Mouse (Mus musculus) spleen, adult 2 months (tissue): ENCODE measurements around the gene Bpifb9b. TPM values are rescaled to one million over a fixed set of nuclear protein-coding genes. Genes with fewer than 3 reads are reported as not detected.
"Not testable (repeated sequence)": the region's sequence is repeated elsewhere in the genome, so short reads cannot be mapped to it uniquely, and the experiment has no call there.

Experiments
- DNase-seq, 2 experiments: peaks; one replicate each; pipeline versions ENCODE4 v3.0.0 to v3.0.0-alpha.2; 2012 to 2021; ENCODE audit warnings: low spot score in 2 of 2, low read depth in 1 of 2
- H3K27ac ChIP-seq: fragments of 200-500 bp; 2 replicates; pipeline ENCODE4 v1.5.1; 2012; ENCODE audit warnings: low read length, inconsistent platforms; ENCODE audit not compliant: insufficient read depth
- H3K27me3 ChIP-seq: fragments of 200-500 bp; 2 replicates; pipeline ENCODE4 v1.6.1; 2012; ENCODE audit warnings: mild to moderate bottlenecking, moderate library complexity, low read length, inconsistent platforms; ENCODE audit not compliant: control insufficient read depth, insufficient read depth
- H3K36me3 ChIP-seq: fragments of 200-500 bp; 2 replicates; pipeline ENCODE4 v1.6.1; 2012; ENCODE audit warnings: mild to moderate bottlenecking, low read length, inconsistent platforms; ENCODE audit not compliant: control insufficient read depth, insufficient read depth
- H3K4me1 ChIP-seq: fragments of 200-500 bp; 2 replicates; pipeline ENCODE4 v1.6.1; 2011; ENCODE audit warnings: inconsistent platforms; ENCODE audit not compliant: control insufficient read depth, insufficient read depth, insufficient read length
- H3K4me3 ChIP-seq: fragments of 200-500 bp; 2 replicates; pipeline ENCODE4 v1.5.1; 2011; ENCODE audit warnings: mild to moderate bottlenecking, inconsistent platforms; ENCODE audit not compliant: insufficient read depth, insufficient read length; ENCODE audit errors: extremely low read depth
- CTCF ChIP-seq: fragments of 200-500 bp; IDR thresholded peaks from 2 replicates; pipeline ENCODE4 v1.5.1; 2011; ENCODE audit warnings: mild to moderate bottlenecking, inconsistent platforms; ENCODE audit not compliant: insufficient read depth, insufficient read length, insufficient replicate concordance; ENCODE audit errors: extremely low read depth
- POLR2A ChIP-seq: fragments of 200-500 bp; IDR thresholded peaks from 2 replicates; pipeline ENCODE4 v1.6.1; 2011; ENCODE audit warnings: low read depth, low read length, inconsistent platforms
- WGBS: fragments of 180-500 bp; shearing (Covaris S2); methylation state at CpG from one replicate; pipeline ENCODE4 v1.1.7; 2018; 5-methylcytosine and 5-hydroxymethylcytosine counted together
- polyA plus RNA-seq: library from polyadenylated mRNA; depleted of rRNA; stranded (reverse); fragments of >200 nt; gene quantifications from 2 replicates; pipeline ENCODE4 v1.2.3, GENCODE M21; 2012; rRNA removed

The Bpifb9b gene
- polyA plus RNA-seq, 1 experiment, result not detected

DNA sequence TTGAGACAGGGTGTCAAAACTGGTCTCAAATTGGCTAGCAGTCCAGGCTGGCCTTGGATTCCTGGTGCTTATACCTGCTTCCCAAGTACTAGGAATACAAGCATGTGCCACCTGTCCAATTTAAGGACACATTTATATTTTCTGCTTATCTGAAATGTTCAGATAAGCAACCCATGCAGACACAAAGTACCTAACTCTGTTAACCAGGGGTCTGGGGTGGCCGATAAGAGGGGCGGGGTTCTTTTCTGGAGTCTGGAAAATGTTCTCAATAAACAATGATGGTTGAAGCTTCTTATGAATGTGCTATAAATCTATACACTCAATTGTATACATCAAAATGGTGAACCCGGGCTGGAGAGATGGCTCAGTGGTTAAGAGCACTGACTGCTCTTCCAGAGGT, 19.8 kb downstream of the Bpifb9b start:
- H3K4me3 ChIP-seq, result no peak overlapping the region
- WGBS, result 76% methylated on average over 3 of the region's 3 CpGs
- no peak for DNase-seq
- H3K4me1 ChIP-seq, result no peaks in the 10 kb centered on the region
- H3K27ac ChIP-seq, result no peak overlapping the region
- no peaks in the 10 kb centered on the region; the same call in 1 of the 2 replicates for H3K27me3 ChIP-seq
- no peak for TF ChIP-seq CTCF
- TF ChIP-seq POLR2A, result no peak
- no peaks in the 10 kb centered on the region for H3K36me3 ChIP-seq

DNA sequence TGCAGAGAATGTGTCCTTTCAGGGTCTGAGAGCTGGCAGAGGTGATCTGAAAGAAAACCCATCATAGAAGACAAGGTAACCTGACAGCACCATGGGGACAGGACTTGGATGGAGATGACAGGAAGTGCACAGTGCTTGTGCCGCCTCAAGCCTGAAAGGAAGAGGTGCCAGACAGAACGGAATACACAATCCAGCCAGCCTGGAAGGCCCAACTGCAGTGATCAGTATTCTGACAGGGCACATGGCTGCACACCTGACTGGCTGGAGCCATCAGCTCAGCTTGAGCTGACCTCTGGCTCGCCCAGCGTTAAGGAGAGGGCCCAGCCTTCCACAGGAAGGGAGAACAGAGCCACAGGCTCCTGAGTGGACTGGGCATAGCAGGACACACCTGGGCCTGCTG, 28.5 kb downstream of the Bpifb9b start:
- DNase-seq, result no peak
- peaks cover 13% of the 10 kb centered on the region for H3K36me3 ChIP-seq
- 94% methylated on average over 4 of the region's 4 CpGs for WGBS

DNA sequence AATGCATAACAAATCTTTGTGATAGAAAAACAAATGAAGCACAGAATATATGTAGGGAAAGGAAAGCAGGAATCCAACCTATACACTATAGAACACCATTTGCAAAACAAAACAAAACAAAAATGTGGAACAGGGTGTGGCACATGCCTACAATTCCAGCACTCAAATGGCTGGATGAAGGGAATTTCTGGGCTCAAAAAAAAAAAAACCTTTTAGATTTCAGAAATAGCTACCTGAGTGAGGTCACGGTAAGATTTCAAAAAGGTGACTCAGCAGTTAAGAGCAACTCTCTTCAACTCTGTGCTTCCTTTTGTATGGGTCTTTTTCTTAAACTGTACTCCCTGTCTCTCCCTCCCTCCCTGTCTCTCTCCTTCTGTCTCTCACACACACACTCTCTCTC, 31.1 kb downstream of the Bpifb9b start:
- Histone ChIP-seq H3K4me1 (no peaks in the 10 kb centered on the region), H3K36me3 (peaks cover 27% of the 10 kb centered on the region), H3K27me3 (no peaks in the 10 kb centered on the region), H3K27ac (no peak overlapping the region), H3K4me3 (no peak overlapping the region)
- 79% methylated on average over 1 of the region's 1 CpGs for WGBS
- no peak for DNase-seq
- TF ChIP-seq CTCF (no peak), POLR2A (no peak)

More for the DNA sequence above, 28.5 kb downstream of the Bpifb9b start:
- no peaks in the 10 kb centered on the region for H3K27me3 ChIP-seq
- H3K4me1 ChIP-seq, result no peaks in the 10 kb centered on the region
- no peak for TF ChIP-seq POLR2A
- no peak for TF ChIP-seq CTCF
- no peak overlapping the region for H3K27ac ChIP-seq
- no peak overlapping the region for H3K4me3 ChIP-seq

DNA sequence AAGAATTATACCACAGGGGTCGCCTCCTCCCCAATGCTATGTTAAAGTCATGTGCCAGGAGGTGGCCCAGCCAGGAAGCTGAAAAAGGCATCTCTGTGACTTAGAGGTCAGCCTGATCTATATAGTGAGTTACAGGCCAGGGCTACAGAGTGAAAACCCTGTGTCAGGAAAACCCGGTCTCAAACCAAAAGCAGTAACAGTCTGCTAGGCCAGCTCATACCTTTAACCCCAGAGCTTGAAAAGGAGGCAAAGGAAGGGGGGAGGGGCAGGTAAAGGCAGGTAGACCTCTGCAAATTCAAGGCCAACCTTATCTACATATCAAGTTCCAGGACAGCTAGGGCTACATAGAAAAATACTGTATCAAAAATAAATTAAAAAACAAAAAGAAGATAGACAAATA, 32.3 kb downstream of the Bpifb9b start:
- Histone ChIP-seq H3K27me3 (no peaks in the 10 kb centered on the region), H3K36me3 (peaks cover 31% of the 10 kb centered on the region), H3K4me1 (no peaks in the 10 kb centered on the region), H3K4me3 (no peak overlapping the region), H3K27ac (no peak overlapping the region)
- no peak for TF ChIP-seq POLR2A
- TF ChIP-seq CTCF, result no peak
- DNase-seq, result no peak
- 87% methylated on average over 2 of the region's 2 CpGs for WGBS

DNA sequence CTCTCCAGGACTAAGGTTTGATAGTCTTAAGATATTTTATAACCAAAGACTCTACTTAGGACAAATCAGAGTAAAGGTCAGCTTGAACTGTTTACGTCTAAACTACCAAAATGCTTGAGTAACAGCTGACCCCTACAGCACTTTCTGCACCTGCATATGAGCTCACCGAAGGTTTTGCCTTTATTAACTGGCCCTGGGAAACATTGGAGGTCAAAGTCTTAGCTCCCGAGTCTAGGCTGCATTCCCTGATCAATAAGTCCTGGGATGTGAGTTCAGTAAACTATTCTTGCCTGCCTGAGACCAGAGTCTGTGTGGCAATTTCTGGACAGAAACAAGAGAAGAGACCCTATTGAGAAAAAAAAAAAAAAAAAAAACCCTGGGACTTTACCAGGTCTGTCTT, 41.1 kb downstream of the Bpifb9b start:
- DNase-seq, result no peak
- TF ChIP-seq POLR2A, result no peak
- TF ChIP-seq CTCF, result no peak
- Histone ChIP-seq H3K4me1 (no peaks in the 10 kb centered on the region), H3K4me3 (no peak overlapping the region), H3K36me3 (peaks cover 23% of the 10 kb centered on the region), H3K27me3 (no peaks in the 10 kb centered on the region), H3K27ac (no peak overlapping the region)
- 96% methylated on average over 3 of the region's 3 CpGs for WGBS

DNA sequence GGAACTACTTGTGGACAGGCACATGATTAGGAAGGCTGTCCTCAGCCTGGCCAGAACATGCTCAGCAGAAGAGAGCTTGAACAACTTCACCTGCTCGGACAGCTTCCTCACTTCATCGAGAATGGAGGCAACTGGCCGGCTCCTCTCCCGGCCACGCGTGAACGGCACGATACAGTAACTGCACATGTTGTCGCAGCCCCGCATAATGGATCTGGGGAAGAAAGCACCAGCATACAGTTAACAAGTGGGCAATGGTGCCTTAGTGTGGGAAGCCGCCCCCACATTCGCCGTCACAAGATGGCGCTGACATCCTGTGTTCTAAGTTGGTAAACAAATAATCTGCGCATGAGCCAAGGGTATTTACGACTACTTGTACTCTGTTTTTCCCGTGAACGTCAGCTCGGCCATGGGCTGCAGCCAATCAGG, 47.0 kb downstream of the Bpifb9b start:
- not testable (repeated sequence) for H3K4me1 ChIP-seq, DNase-seq, H3K27me3 ChIP-seq, H3K36me3 ChIP-seq
- WGBS, result 75% methylated on average over 16 of the region's 19 CpGs
- Histone ChIP-seq H3K4me3 (peak overlapping the region; percentile 58), H3K27ac (peak overlapping the region; percentile 87)

DNA sequence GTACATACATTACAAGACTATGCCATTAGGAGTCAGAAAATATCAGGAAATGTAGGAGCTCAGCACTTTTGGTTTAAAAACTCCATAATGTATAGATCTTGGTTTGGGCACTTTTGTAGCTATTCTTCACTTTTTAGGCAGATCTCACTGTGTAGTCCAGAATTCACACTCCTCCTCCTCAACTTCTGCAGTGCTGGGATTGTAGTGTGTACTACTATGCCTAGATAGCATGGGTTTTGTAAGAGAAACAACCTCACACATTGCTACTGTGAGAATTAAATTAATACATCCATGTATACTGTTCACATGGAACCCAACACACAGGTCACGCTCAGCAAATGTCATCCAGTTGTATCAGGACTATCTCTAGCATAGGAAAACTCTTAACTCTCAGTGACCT, 60.5 kb downstream of the Bpifb9b start:
- 89% methylated on average over 1 of the region's 1 CpGs for WGBS
- Histone ChIP-seq H3K4me1 (no peaks in the 10 kb centered on the region), H3K4me3 (no peak overlapping the region), H3K36me3 (peaks cover 16% of the 10 kb centered on the region), H3K27ac (no peak overlapping the region), H3K27me3 (no peaks in the 10 kb centered on the region)
- no peak for DNase-seq
- no peak for TF ChIP-seq POLR2A
- TF ChIP-seq CTCF, result no peak

Other genes starting within 250 kb of the Bpifb9b start
- not detected in 2 replicates for gene Bpifa3, start 176.9 kb upstream of the Bpifb9b start, polyA plus RNA-seq
- gene Bpifa1, start 164.3 kb upstream of the Bpifb9b start, polyA plus RNA-seq, result not detected in 2 replicates
- gene Bpifa5, start 144.6 kb upstream of the Bpifb9b start, polyA plus RNA-seq, result not detected in 2 replicates
- not detected in 2 replicates for gene Bpifb1, start 116.4 kb upstream of the Bpifb9b start, polyA plus RNA-seq
- 0.06 and 0.08 TPM in 2 replicates for gene Bpifb5, start 83.5 kb upstream of the Bpifb9b start, polyA plus RNA-seq
- gene Bpifb9a, start 49.4 kb upstream of the Bpifb9b start, polyA plus RNA-seq, result not detected in 2 replicates
- 6.9 and 8.3 TPM in 2 replicates for gene Cdk5rap1, start 65.8 kb downstream of the Bpifb9b start, polyA plus RNA-seq
- 11.0 and 12.1 TPM in 2 replicates for gene Snta1, start 100.9 kb downstream of the Bpifb9b start, polyA plus RNA-seq
- gene Cbfa2t2, start 129.3 kb downstream of the Bpifb9b start, polyA plus RNA-seq, result 5.1 and 7.8 TPM in 2 replicates
- gene 1700003F12Rik, start 239.9 kb downstream of the Bpifb9b start, polyA plus RNA-seq, result 2.9 and 3.3 TPM in 2 replicates
- 0.09 and 0.12 TPM in 2 replicates for gene Actl10, start 244.5 kb downstream of the Bpifb9b start, polyA plus RNA-seq